Mouse (Mus musculus): Measurements from ENCODE around the gene Slc25a17. TPM values are rescaled to one million over a fixed set of nuclear protein-coding genes. Genes with fewer than 3 reads are reported as not detected.

The Slc25a17 gene
- total RNA-seq (2014; rRNA removed) (74.4 and 77.4 TPM in 2 replicates), polyA plus RNA-seq (2015; fragmentation: Nextera tagmentation; extraction: Ambion mirVana) (121 and 123 TPM in 2 replicates)

DNA sequence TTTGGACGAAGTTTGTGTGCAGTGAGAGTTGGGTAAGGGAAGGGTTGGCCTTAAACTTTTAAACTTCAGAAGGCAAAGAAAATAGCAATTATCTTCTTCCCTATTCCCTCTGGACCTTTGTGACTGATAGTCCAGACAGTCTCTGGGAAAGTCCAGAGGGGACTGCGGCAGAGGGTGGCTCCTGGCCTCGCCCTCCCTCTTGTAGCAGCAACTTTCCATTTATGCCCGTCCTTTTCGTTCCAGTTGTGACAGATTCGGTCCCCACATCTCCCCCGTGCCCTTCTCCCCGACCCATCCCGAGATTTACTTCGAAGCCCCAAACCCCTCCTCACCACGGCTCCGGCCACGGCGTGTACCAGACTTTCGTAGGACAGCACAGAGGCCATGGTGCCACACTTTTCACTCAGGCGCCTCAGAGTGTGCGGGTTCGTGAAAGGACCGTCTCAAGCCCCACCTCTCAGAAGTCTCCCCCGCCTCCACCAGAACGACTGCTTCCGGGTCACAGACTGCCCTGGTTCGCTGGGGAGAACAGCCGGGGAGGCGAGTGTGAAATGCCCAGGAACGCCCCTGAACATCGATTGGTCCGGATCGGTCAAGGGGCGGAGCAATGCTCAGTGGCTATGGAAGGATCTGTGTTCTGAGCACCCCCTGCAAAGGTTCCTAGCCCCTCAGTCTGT, at the start of gene Slc25a17:
Gene Slc25a17, minus strand, starts transcription at position 468 of the 677 bp plus-strand sequence.
- Histone ChIP-seq H3K27me3 (ENCODE audit: insufficient read depth, low read length) (no peaks in the 10 kb centered on the region), H3K4me2 (ENCODE audit: low read depth, low read length, poor library complexity, severe bottlenecking) (peak within 1 kb of the TSS; percentile 72), H3K36me3 (ENCODE audit: insufficient read depth, low read length) (no peaks in the 10 kb centered on the region; the same call in 1 of the 2 replicates), H3K27ac (ENCODE audit: low read depth, low read length) (peak within 1 kb of the TSS; percentile 69), H3K9me3 (ENCODE audit: low read length) (no peaks in the 10 kb centered on the region), H3K4me3 (ENCODE audit: low read depth, low read length) (peak within 1 kb of the TSS; percentile 61), H3K4me1 (ENCODE audit: insufficient read depth, low read length) (peaks cover 5% of the 10 kb centered on the region; the same call in 1 of the 2 replicates), H3K9ac (replicated peaks; ENCODE audit: low read length, poor library complexity, severe bottlenecking) (peak within 1 kb of the TSS; percentile 74)
- no peak for TF ChIP-seq CTCF (IDR thresholded peaks at IDR 0.05)
- DNase-seq (ENCODE audit: low spot score), result peak; percentile 98
- WGBS, result under 1% methylated on average over 30 of the region's 30 CpGs
- ATAC-seq (ENCODE audit: low FRiP score), result peak; percentile 99

DNA sequence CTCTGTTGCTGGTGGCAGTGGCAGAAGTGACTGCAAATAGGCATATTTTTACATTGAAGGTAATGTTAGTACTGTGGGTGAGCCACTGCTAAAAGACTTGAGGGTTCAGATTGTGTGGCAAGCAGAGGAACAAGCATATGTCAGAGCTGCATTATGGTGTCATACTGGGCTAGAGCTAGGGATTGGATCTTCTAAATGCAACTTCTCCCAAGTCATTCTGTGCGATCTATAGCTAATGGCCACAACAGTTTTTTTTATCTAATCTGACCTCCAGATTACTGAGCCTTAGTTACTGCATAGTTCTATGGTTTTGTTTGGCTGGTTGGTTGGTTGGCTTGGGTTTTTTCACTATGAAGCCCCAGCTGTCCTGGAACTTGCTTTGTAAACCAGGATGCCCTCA, 47.6 kb upstream of the Slc25a17 start, which contains the start of gene Dnajb7:
Gene Dnajb7, minus strand, starts transcription at position 101 of the 400 bp plus-strand sequence.
- no peaks in the 10 kb centered on the region for H3K27me3 ChIP-seq (ENCODE audit: insufficient read depth, low read length)
- H3K4me2 ChIP-seq (ENCODE audit: low read depth, low read length, poor library complexity, severe bottlenecking), result no peak within 1 kb of the TSS
- H3K4me3 ChIP-seq (ENCODE audit: low read depth, low read length), result no peak within 1 kb of the TSS
- no peaks in the 10 kb centered on the region for H3K36me3 ChIP-seq (ENCODE audit: insufficient read depth, low read length)
- H3K4me1 ChIP-seq (ENCODE audit: insufficient read depth, low read length), result no peaks in the 10 kb centered on the region
- no peaks in the 10 kb centered on the region for H3K9me3 ChIP-seq (ENCODE audit: low read length)
- 96% methylated on average over 1 of the region's 1 CpGs for WGBS
- no peak within 1 kb of the TSS for H3K27ac ChIP-seq (ENCODE audit: low read depth, low read length)
- ATAC-seq (ENCODE audit: low FRiP score), result no peak
- H3K9ac ChIP-seq (replicated peaks; ENCODE audit: low read length, poor library complexity, severe bottlenecking), result no peak within 1 kb of the TSS
- DNase-seq (ENCODE audit: low spot score), result no peak
- TF ChIP-seq CTCF (IDR thresholded peaks at IDR 0.05), result no peak

DNA sequence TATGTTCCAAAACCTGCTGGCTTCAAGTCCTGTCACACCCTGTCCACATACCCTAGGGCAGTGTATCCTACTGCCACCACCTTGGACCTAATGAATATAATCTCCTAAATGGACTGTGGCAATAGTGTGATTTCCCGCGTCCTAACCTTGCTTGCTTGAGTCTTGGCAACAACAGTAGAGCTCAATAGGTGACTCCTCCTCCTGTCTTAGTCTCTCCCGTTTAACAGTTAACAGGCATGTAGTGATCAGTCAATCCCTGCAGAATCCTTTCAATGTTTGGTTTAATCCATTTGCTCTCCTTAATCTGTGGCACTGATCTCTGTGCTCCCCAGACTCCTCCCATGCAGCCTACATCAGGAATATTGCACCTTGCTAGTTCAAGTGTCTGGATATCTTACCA, 44.4 kb upstream of the Slc25a17 start:
- TF ChIP-seq CTCF (IDR thresholded peaks at IDR 0.05), result no peak
- DNase-seq (ENCODE audit: low spot score), result no peak

DNA sequence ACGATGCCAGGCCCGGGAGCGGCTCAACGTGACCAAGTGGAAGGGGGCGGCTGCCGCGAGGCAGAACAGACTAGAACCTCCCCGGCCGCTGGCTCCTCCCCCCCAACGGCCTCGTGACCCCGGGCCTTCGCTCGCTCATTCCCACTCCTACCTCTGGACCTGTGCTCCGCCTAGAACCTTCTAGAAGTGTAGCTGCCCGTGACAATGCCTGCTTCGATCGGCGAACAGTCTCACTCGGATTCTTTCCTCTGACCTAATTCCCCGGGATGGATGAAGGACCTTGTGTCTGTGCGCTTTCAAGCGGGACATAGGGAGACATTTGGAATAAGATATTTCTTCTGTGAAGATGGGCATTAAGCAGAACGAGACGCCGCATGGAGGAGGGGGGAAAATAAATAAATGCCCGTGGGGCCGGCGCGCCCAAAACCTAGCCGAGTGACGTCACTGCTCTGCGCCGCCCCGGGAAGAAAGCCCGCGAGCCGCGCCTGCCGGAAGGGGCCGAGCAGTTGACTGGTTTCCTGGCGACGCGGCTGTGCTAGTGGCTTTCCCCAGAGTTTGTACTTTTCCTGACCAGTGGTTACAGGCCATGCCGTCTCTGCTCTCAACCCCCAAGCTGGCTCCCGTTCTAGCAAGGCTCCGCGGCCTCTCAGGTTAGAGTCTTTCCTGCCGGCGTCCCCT, 39.2 kb upstream of the Slc25a17 start, which contains the start of the genes St13 and Xpnpep3:
Gene St13, minus strand, starts transcription at position 440 of the 678 bp plus-strand sequence.
Gene Xpnpep3, plus strand, starts transcription at position 501 of the 678 bp plus-strand sequence.
- H3K9me3 ChIP-seq (ENCODE audit: low read length), result no peaks in the 10 kb centered on the region
- H3K4me3 ChIP-seq (ENCODE audit: low read depth, low read length), result peak within 1 kb of the TSS; percentile 93
- H3K36me3 ChIP-seq (ENCODE audit: insufficient read depth, low read length), result no peaks in the 10 kb centered on the region
- no peak for TF ChIP-seq CTCF (IDR thresholded peaks at IDR 0.05)
- WGBS, result under 1% methylated on average over 48 of the region's 50 CpGs
- H3K27me3 ChIP-seq (ENCODE audit: insufficient read depth, low read length), result no peaks in the 10 kb centered on the region
- H3K27ac ChIP-seq (ENCODE audit: low read depth, low read length), result peak within 1 kb of the TSS; percentile 97
- DNase-seq (ENCODE audit: low spot score), result peak; percentile 97
- peak within 1 kb of the TSS; percentile 90 for H3K9ac ChIP-seq (replicated peaks; ENCODE audit: low read length, poor library complexity, severe bottlenecking)
- ATAC-seq (ENCODE audit: low FRiP score), result peak; percentile 99
- 0 out of 2 replicates have a peak, but pooled peaks cover 4% of the 10 kb centered on the region for H3K4me1 ChIP-seq (ENCODE audit: insufficient read depth, low read length)
- H3K4me2 ChIP-seq (ENCODE audit: low read depth, low read length, poor library complexity, severe bottlenecking), result peak within 1 kb of the TSS; percentile 61

More for the DNA sequence above, 44.4 kb upstream of the Slc25a17 start:
- no peaks in the 10 kb centered on the region for H3K4me1 ChIP-seq (ENCODE audit: insufficient read depth, low read length)
- no peaks in the 10 kb centered on the region for H3K9me3 ChIP-seq (ENCODE audit: low read length)
- no peak overlapping the region for H3K27ac ChIP-seq (ENCODE audit: low read depth, low read length)
- ATAC-seq (ENCODE audit: low FRiP score), result no peak
- no peak overlapping the region for H3K4me2 ChIP-seq (ENCODE audit: low read depth, low read length, poor library complexity, severe bottlenecking)
- no peaks in the 10 kb centered on the region for H3K27me3 ChIP-seq (ENCODE audit: insufficient read depth, low read length)
- H3K4me3 ChIP-seq (ENCODE audit: low read depth, low read length), result no peak overlapping the region
- no peak overlapping the region for H3K9ac ChIP-seq (replicated peaks; ENCODE audit: low read length, poor library complexity, severe bottlenecking)
- 63% methylated on average over 3 of the region's 3 CpGs for WGBS
- no peaks in the 10 kb centered on the region for H3K36me3 ChIP-seq (ENCODE audit: insufficient read depth, low read length)

DNA sequence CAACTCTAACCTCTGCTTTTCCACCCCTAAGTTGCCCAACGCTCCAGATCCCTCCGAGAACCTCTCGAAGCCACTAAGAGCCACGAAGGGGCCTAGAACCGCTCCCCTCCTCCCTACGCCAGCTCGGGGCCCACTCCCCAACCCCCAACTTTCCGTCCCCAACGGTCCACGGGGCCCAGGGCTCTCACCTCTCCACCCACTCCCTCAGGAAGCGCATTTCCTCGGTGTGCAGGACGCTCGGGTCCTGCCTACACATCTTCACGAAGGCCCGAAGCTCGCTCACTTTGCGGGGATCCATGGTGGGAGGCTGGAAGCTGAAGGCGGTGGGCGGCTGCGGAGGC, 38.7 kb upstream of the Slc25a17 start:
- no peaks in the 10 kb centered on the region for H3K27me3 ChIP-seq (ENCODE audit: insufficient read depth, low read length)
- no peak for DNase-seq (ENCODE audit: low spot score)
- under 1% methylated on average over 21 of the region's 21 CpGs for WGBS
- H3K9ac ChIP-seq (replicated peaks; ENCODE audit: low read length, poor library complexity, severe bottlenecking), result peak overlapping the region; percentile 90
- H3K9me3 ChIP-seq (ENCODE audit: low read length), result no peaks in the 10 kb centered on the region
- 0 out of 2 replicates have a peak, but pooled peaks cover 4% of the 10 kb centered on the region for H3K4me1 ChIP-seq (ENCODE audit: insufficient read depth, low read length)
- no peaks in the 10 kb centered on the region for H3K36me3 ChIP-seq (ENCODE audit: insufficient read depth, low read length)
- peak overlapping the region; percentile 60 for H3K4me2 ChIP-seq (ENCODE audit: low read depth, low read length, poor library complexity, severe bottlenecking)
- peak overlapping the region; percentile 93 for H3K4me3 ChIP-seq (ENCODE audit: low read depth, low read length)
- H3K27ac ChIP-seq (ENCODE audit: low read depth, low read length), result peak overlapping the region; percentile 97
- TF ChIP-seq CTCF (IDR thresholded peaks at IDR 0.05), result no peak
- ATAC-seq (ENCODE audit: low FRiP score), result no peak

DNA sequence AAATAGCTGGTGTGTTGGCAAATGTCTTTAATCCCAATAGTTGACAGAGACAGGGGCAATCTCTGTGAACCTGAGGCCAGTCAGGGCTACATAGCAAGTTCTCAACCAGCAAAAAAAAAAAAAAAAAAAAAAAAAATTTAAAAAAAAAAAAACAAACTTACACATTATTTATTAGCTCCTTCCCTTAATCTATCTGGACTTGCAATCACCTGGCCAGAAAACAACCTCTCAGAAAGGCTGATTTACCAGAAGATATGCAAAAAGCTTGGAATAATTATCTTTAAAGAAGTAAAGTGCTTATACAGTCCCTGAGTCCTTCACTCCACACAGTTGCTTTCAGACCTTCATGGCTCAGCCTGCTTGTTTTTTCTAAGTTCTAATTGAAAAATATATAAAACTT, 37.6 kb upstream of the Slc25a17 start:
- TF ChIP-seq CTCF (IDR thresholded peaks at IDR 0.05), result no peak
- Histone ChIP-seq H3K36me3 (ENCODE audit: insufficient read depth, low read length) (no peaks in the 10 kb centered on the region), H3K27me3 (ENCODE audit: insufficient read depth, low read length) (no peaks in the 10 kb centered on the region), H3K9me3 (ENCODE audit: low read length) (no peaks in the 10 kb centered on the region), H3K4me3 (ENCODE audit: low read depth, low read length) (peak overlapping the region; percentile 93), H3K27ac (ENCODE audit: low read depth, low read length) (no peak overlapping the region), H3K4me2 (ENCODE audit: low read depth, low read length, poor library complexity, severe bottlenecking) (peak overlapping the region; percentile 60), H3K4me1 (ENCODE audit: insufficient read depth, low read length) (0 out of 2 replicates have a peak, but pooled peaks cover 4% of the 10 kb centered on the region), H3K9ac (replicated peaks; ENCODE audit: low read length, poor library complexity, severe bottlenecking) (no peak overlapping the region; the same call in 1 of the 2 replicates)
- ATAC-seq (ENCODE audit: low FRiP score), result no peak
- no peak for DNase-seq (ENCODE audit: low spot score)

Measured in midbrain, postnatal 0 days (tissue).